Mouse (Mus musculus) limb, embryonic 10.5 days (tissue): ENCODE results near the gene AI837181. TPM values are rescaled to one million over a fixed set of nuclear protein-coding genes. Genes with fewer than 3 reads are reported as not detected.
A peak's percentile ranks its signal among the peaks of the same experiment; 100 is the strongest.

Source experiments
- DNase-seq: peaks from one replicate; pipeline ENCODE4 v3.0.0-alpha.2; 2017; ENCODE audit warnings: low spot score
- H3K27ac ChIP-seq: fragments of 300-500 bp; sonication (generic); 2 replicates; pipeline ENCODE4 v1.5.1; 2016; ENCODE audit warnings: mild to moderate bottlenecking
- H3K27me3 ChIP-seq: fragments of 300-500 bp; sonication (generic); 2 replicates; pipeline ENCODE4 v1.6.1; 2016; ENCODE audit warnings: low read depth, mild to moderate bottlenecking; ENCODE audit not compliant: poor library complexity, severe bottlenecking
- H3K36me3 ChIP-seq: fragments of 300-500 bp; sonication (generic); 2 replicates; pipeline ENCODE4 v1.6.1; 2016; ENCODE audit warnings: mild to moderate bottlenecking, moderate library complexity
- H3K4me1 ChIP-seq: fragments of 300-500 bp; sonication (generic); 2 replicates; pipeline ENCODE4 v1.6.1; 2016
- H3K4me3 ChIP-seq: fragments of 300-500 bp; sonication (generic); 2 replicates; pipeline ENCODE4 v1.5.1; 2016; ENCODE audit warnings: mild to moderate bottlenecking, moderate library complexity
- H3K9me3 ChIP-seq: fragments of 300-500 bp; sonication (generic); replicated peaks from 2 replicates; pipeline ENCODE4 v1.6.1; 2016; ENCODE audit warnings: mild to moderate bottlenecking
- WGBS: fragments of 180-500 bp; shearing (Covaris S2); methylation state at CpG from one replicate; pipeline ENCODE4 v1.1.7; 2016; 5-methylcytosine and 5-hydroxymethylcytosine counted together
- polyA plus RNA-seq: library from polyadenylated mRNA; unstranded; fragments of >200 nt; fragmentation: Nextera tagmentation; extraction: Ambion mirVana; gene quantifications from 2 replicates; pipeline ENCODE4 v1.2.1, GENCODE M21; 2016

AI837181 gene
- polyA plus RNA-seq, 1 experiment from 2014 or later = 68.8 TPM

- no peaks in the 10 kb centered on the region for H3K27me3 ChIP-seq
- DNase-seq = peak; percentile 67
- peaks cover 9% of the 10 kb centered on the region; the same call in 1 of the 2 replicates for H3K36me3 ChIP-seq
- peaks cover 25% of the 10 kb centered on the region for H3K4me1 ChIP-seq
- H3K27ac ChIP-seq = peak overlapping the region; percentile 90
- 16% methylated on average over 16 of the region's 16 CpGs for WGBS
- peak overlapping the region; percentile 52 for H3K4me3 ChIP-seq
- no peaks in the 10 kb centered on the region for H3K9me3 ChIP-seq
These were observed 8.3 kb downstream of the AI837181 start for GRCm38 (mm10) chr19:5432992-5433852.

- no peak for DNase-seq
- 76% methylated on average over 7 of the region's 7 CpGs for WGBS
- Histone ChIP-seq H3K4me1 (peaks cover 25% of the 10 kb centered on the region), H3K4me3 (peak overlapping the region; percentile 52), H3K36me3 (0 out of 2 replicates have a peak, but pooled peaks cover 3% of the 10 kb centered on the region), H3K9me3 (no peaks in the 10 kb centered on the region), H3K27me3 (no peaks in the 10 kb centered on the region), H3K27ac (peak overlapping the region; percentile 90)
These were observed 9.0 kb downstream of the AI837181 start for GRCm38 (mm10) chr19:5433951-5434350.

- Histone ChIP-seq H3K4me3 (no peak overlapping the region), H3K27me3 (peaks cover 56% of the 10 kb centered on the region), H3K27ac (no peak overlapping the region), H3K9me3 (no peaks in the 10 kb centered on the region), H3K36me3 (no peaks in the 10 kb centered on the region), H3K4me1 (peaks cover 19% of the 10 kb centered on the region)
- 67% methylated on average over 9 of the region's 9 CpGs for WGBS
- no peak for DNase-seq
These were observed 19.5 kb downstream of the AI837181 start for GRCm38 (mm10) chr19:5444371-5444908.

GRCm38 (mm10) chr19:5444954-5445353 lies 20.0 kb downstream of the AI837181 start:
- H3K9me3 ChIP-seq = no peaks in the 10 kb centered on the region
- H3K4me1 ChIP-seq = peaks cover 19% of the 10 kb centered on the region
- peaks cover 61% of the 10 kb centered on the region for H3K27me3 ChIP-seq
- H3K36me3 ChIP-seq = no peaks in the 10 kb centered on the region
- H3K4me3 ChIP-seq = no peak overlapping the region
- DNase-seq = no peak
- WGBS = 40% methylated on average over 7 of the region's 7 CpGs
- H3K27ac ChIP-seq = no peak overlapping the region

GRCm38 (mm10) chr19:5445747-5446146 lies 20.8 kb downstream of the AI837181 start:
- H3K27me3 ChIP-seq = peaks cover 69% of the 10 kb centered on the region
- 89% methylated on average over 5 of the region's 5 CpGs for WGBS
- H3K4me3 ChIP-seq = no peak overlapping the region
- no peak for DNase-seq
- peaks cover 19% of the 10 kb centered on the region for H3K4me1 ChIP-seq
- no peak overlapping the region for H3K27ac ChIP-seq
- H3K36me3 ChIP-seq = no peaks in the 10 kb centered on the region
- no peaks in the 10 kb centered on the region for H3K9me3 ChIP-seq

GRCm38 (mm10) chr19:5447515-5448353 lies 22.8 kb downstream of the AI837181 start, which contains the start of gene Fosl1:
Gene Fosl1, plus strand, starts transcription at chr19:5447547.
- Histone ChIP-seq H3K27ac (peak within 1 kb of the TSS; percentile 44; the same call in 1 of the 2 replicates), H3K4me3 (peak within 1 kb of the TSS; percentile 67), H3K36me3 (peaks cover 7% of the 10 kb centered on the region; the same call in 1 of the 2 replicates), H3K27me3 (peaks cover 80% of the 10 kb centered on the region), H3K9me3 (no peaks in the 10 kb centered on the region), H3K4me1 (peaks cover 19% of the 10 kb centered on the region)
- peak; percentile 80 for DNase-seq
- WGBS = under 1% methylated on average over 70 of the region's 70 CpGs

- WGBS = 8% methylated on average over 36 of the region's 36 CpGs
- peak overlapping the region; percentile 67 for H3K4me3 ChIP-seq
- DNase-seq = peak; percentile 57
- peaks cover 14% of the 10 kb centered on the region for H3K36me3 ChIP-seq
- H3K27me3 ChIP-seq = peaks cover 80% of the 10 kb centered on the region
- no peak overlapping the region for H3K27ac ChIP-seq
- no peaks in the 10 kb centered on the region for H3K9me3 ChIP-seq
- H3K4me1 ChIP-seq = peaks cover 19% of the 10 kb centered on the region
These were observed 23.6 kb downstream of the AI837181 start for GRCm38 (mm10) chr19:5448354-5449150.

- peaks cover 19% of the 10 kb centered on the region for H3K4me1 ChIP-seq
- H3K9me3 ChIP-seq = no peaks in the 10 kb centered on the region
- H3K4me3 ChIP-seq = no peak overlapping the region
- peaks cover 25% of the 10 kb centered on the region for H3K36me3 ChIP-seq
- no peak overlapping the region for H3K27ac ChIP-seq
- H3K27me3 ChIP-seq = peaks cover 72% of the 10 kb centered on the region
- DNase-seq = no peak
- 88% methylated on average over 3 of the region's 3 CpGs for WGBS
These were observed 24.7 kb downstream of the AI837181 start for GRCm38 (mm10) chr19:5449673-5450072.

- Histone ChIP-seq H3K27me3 (peaks cover 51% of the 10 kb centered on the region), H3K9me3 (no peaks in the 10 kb centered on the region), H3K4me1 (peaks cover 40% of the 10 kb centered on the region), H3K36me3 (peaks cover 35% of the 10 kb centered on the region), H3K4me3 (no peak overlapping the region), H3K27ac (no peak overlapping the region)
- WGBS = 80% methylated on average over 6 of the region's 6 CpGs
- DNase-seq = no peak
These were observed 26.8 kb downstream of the AI837181 start for GRCm38 (mm10) chr19:5451766-5452165.

- peaks cover 39% of the 10 kb centered on the region for H3K4me1 ChIP-seq
- H3K9me3 ChIP-seq = no peaks in the 10 kb centered on the region
- peaks cover 29% of the 10 kb centered on the region for H3K27me3 ChIP-seq
- peak overlapping the region; percentile 79; the same call in 1 of the 2 replicates for H3K4me3 ChIP-seq
- H3K27ac ChIP-seq = no peak overlapping the region
- 82% methylated on average over 12 of the region's 12 CpGs for WGBS
- no peak for DNase-seq
- H3K36me3 ChIP-seq = peaks cover 35% of the 10 kb centered on the region
These were observed 30.1 kb downstream of the AI837181 start for GRCm38 (mm10) chr19:5455037-5455436.

GRCm38 (mm10) chr19:5455568-5455967 lies 30.6 kb downstream of the AI837181 start:
- no peak for DNase-seq
- Histone ChIP-seq H3K4me1 (peaks cover 40% of the 10 kb centered on the region), H3K27ac (peak overlapping the region; percentile 95), H3K4me3 (peak overlapping the region; percentile 79), H3K27me3 (peaks cover 24% of the 10 kb centered on the region), H3K9me3 (no peaks in the 10 kb centered on the region), H3K36me3 (peaks cover 35% of the 10 kb centered on the region)
- WGBS = 69% methylated on average over 8 of the region's 8 CpGs
